Mouse (Mus musculus): Measurements from ENCODE around the gene Pcsk6. TPM values are rescaled to one million over a fixed set of nuclear protein-coding genes. Genes with fewer than 3 reads are reported as not detected.

Gene Pcsk6
- total and polyA plus RNA-seq, 3 experiments, result 0.01 TPM; not detected in 2

- Histone ChIP-seq H3K4me3 (ENCODE audit: control insufficient read depth in 1 of 2, insufficient read depth in 1 of 2, low read depth in 2 of 2, low read length in 2 of 2) (no peak overlapping the region), H3K27me3 (ENCODE audit: control insufficient read depth in 1 of 2, insufficient read depth in 2 of 2, low read length in 2 of 2) (peaks cover 1 to 2% of the 10 kb centered on the region in 2 experiments; a peak in 2 of 4 replicates), H3K9ac (ENCODE audit: control insufficient read depth, low read depth, low read length, poor library complexity, severe bottlenecking) (no peak overlapping the region), H3K27ac (ENCODE audit: control insufficient read depth, low read depth, low read length) (no peak overlapping the region), H3K9me3 (replicated peaks; ENCODE audit: insufficient read depth, low read length) (no peaks in the 10 kb centered on the region), H3K4me1 (ENCODE audit: control insufficient read depth in 1 of 2, insufficient read depth in 2 of 2, low read length in 2 of 2) (no peaks in the 10 kb centered on the region), H3K79me2 (ENCODE audit: control insufficient read depth, insufficient read depth, low read length, poor library complexity) (no peaks in the 10 kb centered on the region), H3K36me3 (ENCODE audit: control insufficient read depth in 1 of 2, insufficient read depth in 2 of 2, low read length in 2 of 2) (no peaks in the 10 kb centered on the region)
- DNase-seq (ENCODE audit: low read depth, low spot score), result no peak
- TF ChIP-seq POLR2A (IDR thresholded peaks at IDR 0.05; ENCODE audit: control insufficient read depth in 1 of 2, insufficient read depth in 1 of 2, low read depth in 1 of 2, low read length in 2 of 2, poor library complexity in 1 of 2), result no peak
- no peak for TF ChIP-seq TBP (IDR thresholded peaks at IDR 0.05; ENCODE audit: low read depth, low read length)
- TF ChIP-seq NRF1 (IDR thresholded peaks at IDR 0.05; ENCODE audit: insufficient read depth, low read depth, low read length, poor library complexity, severe bottlenecking), result no peak
- no peak for TF ChIP-seq GABPA (IDR thresholded peaks at IDR 0.05; ENCODE audit: low read depth, low read length)
- TF ChIP-seq ELF1 (IDR thresholded peaks at IDR 0.05; ENCODE audit: low read depth, low read length), result no peak
- no peak for TF ChIP-seq CHD2 (IDR thresholded peaks at IDR 0.05; ENCODE audit: low read length)
- no peak for TF ChIP-seq MAFK (IDR thresholded peaks at IDR 0.05; ENCODE audit: borderline replicate concordance, low read depth, low read length)
- TF ChIP-seq HCFC1 (IDR thresholded peaks at IDR 0.05; ENCODE audit: low read depth, low read length), result no peak
- TF ChIP-seq ETS1 (IDR thresholded peaks at IDR 0.05; ENCODE audit: low read depth, low read length), result no peak
- no peak for TF ChIP-seq SIN3A (IDR thresholded peaks at IDR 0.05; ENCODE audit: low read length)
- TF ChIP-seq MAZ (IDR thresholded peaks at IDR 0.05; ENCODE audit: low read depth, low read length), result no peak
- no peak for TF ChIP-seq ZKSCAN1 (IDR thresholded peaks at IDR 0.05; ENCODE audit: low read depth, low read length)
- TF ChIP-seq MEF2A (IDR thresholded peaks at IDR 0.05; ENCODE audit: extremely low read depth, insufficient replicate concordance, low read depth, low read length, poor library complexity, severe bottlenecking), result no peak
- no peak for TF ChIP-seq USF1 (IDR thresholded peaks at IDR 0.05; ENCODE audit: low read depth, low read length)
- no peak for TF ChIP-seq MXI1 (IDR thresholded peaks at IDR 0.05; ENCODE audit: low read depth, low read length)
- TF ChIP-seq GATA1 (IDR thresholded peaks at IDR 0.05; ENCODE audit: low read depth, low read length), result no peak
- no peak for TF ChIP-seq NELFE (IDR thresholded peaks at IDR 0.05; ENCODE audit: low read depth, low read length)
- TF ChIP-seq POLR2AphosphoS2 (IDR thresholded peaks at IDR 0.05; ENCODE audit: low read length), result no peak
- TF ChIP-seq JUND (IDR thresholded peaks at IDR 0.05; ENCODE audit: low read depth, low read length), result no peak
Measured at GRCm38 (mm10) chr7:65955304-65956220, 94.0 kb downstream of the Pcsk6 start.

GRCm38 (mm10) chr7:65957245-65957644, 95.7 kb downstream of the Pcsk6 start:
- H3K27me3 ChIP-seq (ENCODE audit: control insufficient read depth in 1 of 2, insufficient read depth in 2 of 2, low read length in 2 of 2), result peaks cover 1 to 2% of the 10 kb centered on the region in 2 experiments; a peak in 2 of 4 replicates
- H3K4me1 ChIP-seq (ENCODE audit: control insufficient read depth in 1 of 2, insufficient read depth in 2 of 2, low read length in 2 of 2), result no peaks in the 10 kb centered on the region
- no peak overlapping the region for H3K9ac ChIP-seq (ENCODE audit: control insufficient read depth, low read depth, low read length, poor library complexity, severe bottlenecking)
- no peak overlapping the region for H3K27ac ChIP-seq (ENCODE audit: control insufficient read depth, low read depth, low read length)
- TF ChIP-seq TAL1 (IDR thresholded peaks at IDR 0.05; ENCODE audit: low read length) (no peak), UBTF (IDR thresholded peaks at IDR 0.05; ENCODE audit: borderline replicate concordance, insufficient read depth, low read depth, low read length) (no peak), USF2 (IDR thresholded peaks at IDR 0.05; ENCODE audit: borderline replicate concordance in 1 of 2, insufficient read depth in 1 of 2, low read depth in 1 of 2, low read length in 2 of 2) (no peak), POLR2A (IDR thresholded peaks at IDR 0.05; ENCODE audit: control insufficient read depth in 1 of 2, insufficient read depth in 1 of 2, low read depth in 1 of 2, low read length in 2 of 2, poor library complexity in 1 of 2) (no peak), ELF1 (IDR thresholded peaks at IDR 0.05; ENCODE audit: low read depth, low read length) (no peak), POLR2AphosphoS2 (IDR thresholded peaks at IDR 0.05; ENCODE audit: low read length) (no peak), CHD2 (IDR thresholded peaks at IDR 0.05; ENCODE audit: low read length) (no peak), GATA1 (IDR thresholded peaks at IDR 0.05; ENCODE audit: low read depth, low read length) (no peak), E2F4 (IDR thresholded peaks at IDR 0.05; ENCODE audit: borderline replicate concordance, low read depth, low read length) (no peak), KAT2A (conservative IDR thresholded peaks at IDR 0.05; ENCODE audit: low read depth, low read length) (no peak), POLR2AphosphoS5 (IDR thresholded peaks at IDR 0.05; ENCODE audit: borderline replicate concordance, low read depth, low read length) (no peak), RCOR1 (IDR thresholded peaks at IDR 0.05; ENCODE audit: low read depth, low read length) (no peak), ZC3H11A (IDR thresholded peaks at IDR 0.05; ENCODE audit: low read depth, low read length) (no peak)
- no peaks in the 10 kb centered on the region for H3K9me3 ChIP-seq (replicated peaks; ENCODE audit: insufficient read depth, low read length)
- no peak overlapping the region for H3K4me3 ChIP-seq (ENCODE audit: control insufficient read depth in 1 of 2, insufficient read depth in 1 of 2, low read depth in 2 of 2, low read length in 2 of 2)
- DNase-seq (ENCODE audit: low read depth, low spot score), result no peak
- H3K79me2 ChIP-seq (ENCODE audit: control insufficient read depth, insufficient read depth, low read length, poor library complexity), result no peaks in the 10 kb centered on the region
- H3K36me3 ChIP-seq (ENCODE audit: control insufficient read depth in 1 of 2, insufficient read depth in 2 of 2, low read length in 2 of 2), result no peaks in the 10 kb centered on the region
